Mouse (Mus musculus): ENCODE data around the gene Sh3bp1. TPM values are rescaled to one million over a fixed set of nuclear protein-coding genes. Genes with fewer than 3 reads are reported as not detected.

Gene Sh3bp1
- polyA plus RNA-seq, 1 experiment from 2014 or later: 22.7 TPM

GRCm38 (mm10) chr15:78903243-78903642 lies 3.7 kb downstream of the Sh3bp1 start:
- Histone ChIP-seq H3K9ac (ENCODE audit: low read length) (peak overlapping the region; percentile 56; the same call in 1 of the 2 replicates), H3K27ac (replicated peaks) (0 out of 2 replicates have a peak overlapping the region, but pooled peaks have one; percentile 58), H3K9me3 (ENCODE audit: control insufficient read depth, low read length) (no peaks in the 10 kb centered on the region), H3K4me2 (replicated peaks; ENCODE audit: low read depth) (no peak overlapping the region), H3K36me3 (ENCODE audit: control insufficient read depth, insufficient read depth, low read length) (peaks cover 18% of the 10 kb centered on the region), H3K27me3 (ENCODE audit: control insufficient read depth, insufficient read depth, low read length) (no peaks in the 10 kb centered on the region), H3K4me3 (ENCODE audit: low read depth, low read length) (no peak overlapping the region), H3K4me1 (replicated peaks; ENCODE audit: control insufficient read depth, insufficient read depth) (peaks cover 6% of the 10 kb centered on the region; the same call in 1 of the 2 replicates)
- DNase-seq (ENCODE audit: low spot score) (peak; percentile 84), ATAC-seq (ENCODE audit: low FRiP score, low TSS enrichment) (peak; percentile 27)
- WGBS: 2% methylated on average over 2 of the region's 2 CpGs
- TF ChIP-seq CTCF (IDR thresholded peaks at IDR 0.05; ENCODE audit: low read depth) (peak; percentile 93), EP300 (optimal IDR thresholded peaks at IDR 0.05) (no peak)

- ATAC-seq (ENCODE audit: low FRiP score, low TSS enrichment): no peak
- no peak overlapping the region for H3K9ac ChIP-seq (ENCODE audit: low read length)
- WGBS: 66% methylated on average over 7 of the region's 7 CpGs
- TF ChIP-seq CTCF (IDR thresholded peaks at IDR 0.05; ENCODE audit: low read depth): no peak
- TF ChIP-seq EP300 (optimal IDR thresholded peaks at IDR 0.05): peak; percentile 41
- H3K36me3 ChIP-seq (ENCODE audit: control insufficient read depth, insufficient read depth, low read length): peaks cover 41% of the 10 kb centered on the region
- no peak overlapping the region for H3K4me2 ChIP-seq (replicated peaks; ENCODE audit: low read depth)
- no peak for DNase-seq (ENCODE audit: low spot score)
- H3K4me1 ChIP-seq (replicated peaks; ENCODE audit: control insufficient read depth, insufficient read depth): no peaks in the 10 kb centered on the region
- H3K9me3 ChIP-seq (ENCODE audit: control insufficient read depth, low read length): no peaks in the 10 kb centered on the region
- H3K4me3 ChIP-seq (ENCODE audit: low read depth, low read length): no peak overlapping the region
- H3K27me3 ChIP-seq (ENCODE audit: control insufficient read depth, insufficient read depth, low read length): no peaks in the 10 kb centered on the region
- no peak overlapping the region for H3K27ac ChIP-seq (replicated peaks)
Observed at GRCm38 (mm10) chr15:78908399-78908798, 8.8 kb downstream of the Sh3bp1 start.

DNA sequence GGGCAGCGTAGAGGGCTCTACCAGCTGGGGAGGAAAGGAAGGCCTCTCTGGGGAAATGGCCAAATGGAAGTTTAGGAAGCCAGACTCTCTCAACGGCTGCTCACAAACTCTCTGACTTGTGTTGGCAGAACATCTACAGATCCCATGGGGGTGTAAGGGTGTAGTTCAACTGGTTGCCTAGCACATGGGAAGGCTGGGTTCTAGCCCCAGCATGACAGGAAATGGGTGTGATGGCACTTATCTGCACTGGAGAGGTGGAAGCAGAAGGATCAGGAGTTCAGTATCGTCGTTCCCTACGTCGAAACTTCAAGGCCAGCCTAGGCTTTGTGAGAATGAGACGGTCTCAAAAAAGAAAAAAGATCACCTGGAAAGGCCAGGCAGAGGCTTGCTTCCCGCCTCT lies 9.4 kb downstream of the Sh3bp1 start:
- Histone ChIP-seq H3K9me3 (ENCODE audit: control insufficient read depth, low read length) (no peaks in the 10 kb centered on the region), H3K4me3 (ENCODE audit: low read depth, low read length) (no peak overlapping the region), H3K36me3 (ENCODE audit: control insufficient read depth, insufficient read depth, low read length) (peaks cover 41% of the 10 kb centered on the region), H3K9ac (ENCODE audit: low read length) (no peak overlapping the region), H3K27ac (replicated peaks) (no peak overlapping the region), H3K27me3 (ENCODE audit: control insufficient read depth, insufficient read depth, low read length) (no peaks in the 10 kb centered on the region), H3K4me2 (replicated peaks; ENCODE audit: low read depth) (no peak overlapping the region), H3K4me1 (replicated peaks; ENCODE audit: control insufficient read depth, insufficient read depth) (no peaks in the 10 kb centered on the region)
- no peak for ATAC-seq (ENCODE audit: low FRiP score, low TSS enrichment)
- WGBS: 77% methylated on average over 8 of the region's 8 CpGs
- DNase-seq (ENCODE audit: low spot score): no peak
- TF ChIP-seq CTCF (IDR thresholded peaks at IDR 0.05; ENCODE audit: low read depth) (no peak), EP300 (optimal IDR thresholded peaks at IDR 0.05) (no peak)

DNA sequence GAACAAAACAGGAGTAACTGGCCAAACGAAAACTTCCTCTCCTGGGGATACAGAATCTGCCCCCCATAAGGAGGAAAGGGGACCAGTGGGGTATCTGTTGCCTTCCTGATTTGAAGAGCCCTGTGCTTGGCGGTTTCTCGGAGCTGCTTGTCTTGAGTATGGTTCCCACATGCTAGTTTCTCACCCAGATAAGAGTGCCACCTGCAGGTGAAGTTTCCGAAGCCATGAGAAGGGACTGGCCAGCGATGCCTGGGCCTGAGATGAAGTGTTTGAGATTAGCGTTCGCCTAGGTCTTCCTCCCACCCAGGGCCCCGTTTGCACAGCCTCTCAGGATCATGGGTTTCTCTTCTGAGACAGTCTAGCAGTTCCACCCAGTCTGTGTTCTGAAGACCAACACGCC lies 12.5 kb downstream of the Sh3bp1 start:
- TF ChIP-seq EP300 (optimal IDR thresholded peaks at IDR 0.05): no peak
- TF ChIP-seq CTCF (IDR thresholded peaks at IDR 0.05; ENCODE audit: low read depth): peak; percentile 76
- no peak overlapping the region for H3K4me3 ChIP-seq (ENCODE audit: low read depth, low read length)
- peaks cover 30% of the 10 kb centered on the region for H3K36me3 ChIP-seq (ENCODE audit: control insufficient read depth, insufficient read depth, low read length)
- DNase-seq (ENCODE audit: low spot score) (peak; percentile 67), ATAC-seq (ENCODE audit: low FRiP score, low TSS enrichment) (no peak)
- H3K27ac ChIP-seq (replicated peaks): no peak overlapping the region
- H3K9ac ChIP-seq (ENCODE audit: low read length): no peak overlapping the region
- no peaks in the 10 kb centered on the region for H3K9me3 ChIP-seq (ENCODE audit: control insufficient read depth, low read length)
- WGBS: 29% methylated on average over 9 of the region's 9 CpGs
- no peak overlapping the region for H3K4me2 ChIP-seq (replicated peaks; ENCODE audit: low read depth)
- H3K27me3 ChIP-seq (ENCODE audit: control insufficient read depth, insufficient read depth, low read length): no peaks in the 10 kb centered on the region
- H3K4me1 ChIP-seq (replicated peaks; ENCODE audit: control insufficient read depth, insufficient read depth): 0 out of 2 replicates have a peak, but pooled peaks cover 2% of the 10 kb centered on the region

- Histone ChIP-seq H3K36me3 (ENCODE audit: control insufficient read depth, insufficient read depth, low read length) (peaks cover 23% of the 10 kb centered on the region), H3K27ac (replicated peaks) (peak within 1 kb of the TSS; percentile 25), H3K4me2 (replicated peaks; ENCODE audit: low read depth) (peak within 1 kb of the TSS; percentile 94), H3K9ac (ENCODE audit: low read length) (peak within 1 kb of the TSS; percentile 63), H3K9me3 (ENCODE audit: control insufficient read depth, low read length) (no peaks in the 10 kb centered on the region), H3K4me3 (ENCODE audit: low read depth, low read length) (peak within 1 kb of the TSS; percentile 52), H3K27me3 (ENCODE audit: control insufficient read depth, insufficient read depth, low read length) (no peaks in the 10 kb centered on the region), H3K4me1 (replicated peaks; ENCODE audit: control insufficient read depth, insufficient read depth) (0 out of 2 replicates have a peak, but pooled peaks cover 2% of the 10 kb centered on the region)
- peak; percentile 97 for DNase-seq (ENCODE audit: low spot score)
- peak; percentile 94 for ATAC-seq (ENCODE audit: low FRiP score, low TSS enrichment)
- under 1% methylated on average over 50 of the region's 51 CpGs for WGBS
- TF ChIP-seq CTCF (IDR thresholded peaks at IDR 0.05; ENCODE audit: low read depth): no peak
- TF ChIP-seq EP300 (optimal IDR thresholded peaks at IDR 0.05): no peak
Observed at GRCm38 (mm10) chr15:78913632-78914090, 14.1 kb downstream of the Sh3bp1 start, which contains the start of gene Pdxp. Gene Pdxp (plus strand): TSS chr15:78913919.

- H3K27me3 ChIP-seq (ENCODE audit: control insufficient read depth, insufficient read depth, low read length): no peaks in the 10 kb centered on the region
- H3K4me2 ChIP-seq (replicated peaks; ENCODE audit: low read depth): peak overlapping the region; percentile 94
- peak overlapping the region; percentile 25 for H3K27ac ChIP-seq (replicated peaks)
- WGBS: under 1% methylated on average over 69 of the region's 87 CpGs
- DNase-seq (ENCODE audit: low spot score): no peak
- H3K4me3 ChIP-seq (ENCODE audit: low read depth, low read length): peak overlapping the region; percentile 52
- H3K36me3 ChIP-seq (ENCODE audit: control insufficient read depth, insufficient read depth, low read length): peaks cover 19% of the 10 kb centered on the region
- no peak for TF ChIP-seq EP300 (optimal IDR thresholded peaks at IDR 0.05)
- TF ChIP-seq CTCF (IDR thresholded peaks at IDR 0.05; ENCODE audit: low read depth): no peak
- H3K9ac ChIP-seq (ENCODE audit: low read length): peak overlapping the region; percentile 63
- 0 out of 2 replicates have a peak, but pooled peaks cover 2% of the 10 kb centered on the region for H3K4me1 ChIP-seq (replicated peaks; ENCODE audit: control insufficient read depth, insufficient read depth)
- ATAC-seq (ENCODE audit: low FRiP score, low TSS enrichment): peak; percentile 67
- H3K9me3 ChIP-seq (ENCODE audit: control insufficient read depth, low read length): no peaks in the 10 kb centered on the region
Observed at GRCm38 (mm10) chr15:78914091-78914822, 14.7 kb downstream of the Sh3bp1 start.

All from stomach, postnatal 0 days (tissue).